Mouse (Mus musculus) lung, postnatal 0 days (tissue): Measurements from ENCODE around the gene Med26.

ENCODE experiments used
- CTCF ChIP-seq: IDR thresholded peaks from 2 replicates; pipeline ENCODE4 v1.5.1; 2016; ENCODE audit warnings: antibody characterized with exemption, mild to moderate bottlenecking
- EP300 ChIP-seq: IDR thresholded peaks from 2 replicates; pipeline ENCODE4 v1.6.1; 2016; ENCODE audit warnings: antibody characterized with exemption, mild to moderate bottlenecking, control low read depth

DNA sequence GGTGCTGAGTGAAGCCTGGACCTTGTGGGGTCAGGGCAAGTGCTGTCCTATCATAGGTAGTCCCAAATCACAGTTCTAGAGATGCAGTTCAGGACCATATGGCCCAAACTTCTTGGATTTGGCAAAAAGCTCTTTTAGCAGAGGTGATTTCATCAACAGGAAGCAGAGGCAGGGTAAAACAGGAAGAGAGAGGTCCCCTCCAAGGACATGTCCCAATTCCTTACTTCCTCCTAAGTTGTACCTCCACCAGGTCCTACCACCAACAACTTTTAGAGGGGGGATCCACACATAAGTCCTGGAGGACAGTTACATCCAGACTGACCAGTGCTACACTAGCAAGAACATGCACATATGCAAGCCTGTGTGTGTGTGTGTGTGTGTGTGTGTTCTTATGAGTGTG is 61.1 kb downstream of the Med26 start:
- TF ChIP-seq CTCF (no peak), EP300 (no peak)
